Mouse (Mus musculus): Measurements from ENCODE around the gene Plcb3. TPM values are rescaled to one million over a fixed set of nuclear protein-coding genes. Genes with fewer than 3 reads are reported as not detected.

The Plcb3 gene
- polyA plus RNA-seq, 1 experiment, result 35.5 TPM

DNA sequence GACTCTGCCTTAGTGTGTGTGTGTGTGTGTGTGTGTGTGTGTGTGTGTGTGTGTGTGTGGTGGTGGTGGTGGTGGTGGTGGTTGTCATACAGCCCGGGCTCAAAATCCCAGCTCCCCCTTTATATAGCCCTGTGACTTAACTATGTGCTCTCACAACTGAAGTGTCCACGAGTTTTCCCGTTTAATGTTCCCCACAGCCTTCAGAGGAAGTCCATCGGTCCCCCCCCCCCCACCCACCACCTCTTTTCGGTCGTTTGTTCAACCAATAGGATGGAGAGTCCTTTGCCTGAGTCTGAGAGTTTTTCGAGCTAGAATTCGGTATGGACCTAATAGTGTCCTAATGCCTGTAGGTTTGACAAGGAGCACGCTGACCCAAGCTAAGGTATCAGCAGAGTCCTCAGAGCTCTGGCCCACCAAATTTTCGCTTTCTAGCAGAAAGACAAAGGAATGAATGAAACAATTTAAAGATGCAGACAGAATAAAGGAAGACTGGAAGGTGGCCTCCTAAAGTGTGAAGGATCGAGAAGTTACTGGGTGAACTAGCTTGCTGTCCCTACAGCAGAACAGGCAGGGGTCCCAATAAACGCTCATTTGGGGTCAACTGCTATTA is 2.6 kb downstream of the Plcb3 start:
- Histone ChIP-seq H3K36me3 (ENCODE audit: control insufficient read depth, insufficient read depth, low read length) (peaks cover 6% of the 10 kb centered on the region; the same call in 1 of the 2 replicates), H3K27me3 (ENCODE audit: control insufficient read depth, insufficient read depth, low read length) (no peaks in the 10 kb centered on the region), H3K27ac (ENCODE audit: control insufficient read depth, insufficient read depth, low read length) (no peak overlapping the region), H3K4me1 (replicated peaks; ENCODE audit: control insufficient read depth, insufficient read depth, low read length) (peaks cover 44% of the 10 kb centered on the region), H3K4me3 (ENCODE audit: control insufficient read depth, insufficient read depth, low read length) (no peak overlapping the region; the same call in 1 of the 2 replicates)
- TF ChIP-seq POLR2A (IDR thresholded peaks at IDR 0.05; ENCODE audit: control insufficient read depth, extremely low read depth, insufficient read depth, low read length, poor library complexity) (no peak), CTCF (IDR thresholded peaks at IDR 0.05; ENCODE audit: borderline replicate concordance, control insufficient read depth, extremely low read depth, insufficient read depth, low read length, poor library complexity) (no peak)
- no peak for DNase-seq
- 43% methylated on average over 12 of the region's 12 CpGs for WGBS

DNA sequence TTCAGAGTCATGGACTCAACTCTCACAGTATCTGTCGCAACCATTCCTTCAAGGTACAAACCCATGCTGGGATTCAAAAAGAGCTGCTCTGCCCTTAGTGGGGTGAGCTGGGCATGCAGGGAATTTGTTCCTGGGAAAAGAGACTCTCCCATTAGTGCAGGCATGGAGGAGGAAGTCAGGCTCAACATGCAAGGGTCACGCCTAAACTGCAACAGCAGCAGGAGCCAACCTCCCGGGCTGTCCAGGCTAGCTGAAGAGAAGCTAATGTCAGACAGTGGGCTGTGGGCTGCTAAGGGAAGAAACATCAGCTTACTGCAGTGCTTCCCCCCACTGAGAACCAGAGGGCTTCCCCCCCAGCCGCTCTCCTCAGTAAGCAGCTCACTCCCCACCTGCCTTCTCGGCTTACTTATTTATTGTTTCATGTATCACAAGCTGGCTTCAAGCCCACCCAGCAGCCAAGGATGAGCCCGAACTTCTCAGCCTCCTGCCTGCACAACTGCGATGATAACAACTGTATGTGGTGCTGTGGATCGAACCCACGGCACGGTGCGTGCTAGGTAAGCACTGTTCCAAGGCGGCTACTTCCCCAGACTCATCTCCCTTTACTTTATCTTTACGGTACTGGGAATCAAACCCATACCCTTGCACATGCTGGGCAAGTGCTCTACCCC is 3.9 kb downstream of the Plcb3 start:
- H3K4me3 ChIP-seq (ENCODE audit: control insufficient read depth, insufficient read depth, low read length), result no peak overlapping the region
- no peak overlapping the region for H3K27ac ChIP-seq (ENCODE audit: control insufficient read depth, insufficient read depth, low read length)
- 88% methylated on average over 13 of the region's 13 CpGs for WGBS
- no peaks in the 10 kb centered on the region for H3K27me3 ChIP-seq (ENCODE audit: control insufficient read depth, insufficient read depth, low read length)
- TF ChIP-seq CTCF (IDR thresholded peaks at IDR 0.05; ENCODE audit: borderline replicate concordance, control insufficient read depth, extremely low read depth, insufficient read depth, low read length, poor library complexity) (no peak), POLR2A (IDR thresholded peaks at IDR 0.05; ENCODE audit: control insufficient read depth, extremely low read depth, insufficient read depth, low read length, poor library complexity) (no peak)
- peaks cover 40% of the 10 kb centered on the region for H3K4me1 ChIP-seq (replicated peaks; ENCODE audit: control insufficient read depth, insufficient read depth, low read length)
- H3K36me3 ChIP-seq (ENCODE audit: control insufficient read depth, insufficient read depth, low read length), result peaks cover under 1% of the 10 kb centered on the region; the same call in 1 of the 2 replicates
- no peak for DNase-seq

- TF ChIP-seq CTCF (IDR thresholded peaks at IDR 0.05; ENCODE audit: borderline replicate concordance, control insufficient read depth, extremely low read depth, insufficient read depth, low read length, poor library complexity) (no peak), POLR2A (IDR thresholded peaks at IDR 0.05; ENCODE audit: control insufficient read depth, extremely low read depth, insufficient read depth, low read length, poor library complexity) (no peak)
- H3K4me1 ChIP-seq (replicated peaks; ENCODE audit: control insufficient read depth, insufficient read depth, low read length), result peaks cover 35% of the 10 kb centered on the region
- H3K27ac ChIP-seq (ENCODE audit: control insufficient read depth, insufficient read depth, low read length), result no peak overlapping the region
- H3K4me3 ChIP-seq (ENCODE audit: control insufficient read depth, insufficient read depth, low read length), result no peak overlapping the region
- 92% methylated on average over 6 of the region's 6 CpGs for WGBS
- H3K27me3 ChIP-seq (ENCODE audit: control insufficient read depth, insufficient read depth, low read length), result no peaks in the 10 kb centered on the region
- no peaks in the 10 kb centered on the region for H3K36me3 ChIP-seq (ENCODE audit: control insufficient read depth, insufficient read depth, low read length)
- DNase-seq, result no peak
Measured at GRCm38 (mm10) chr19:6971644-6972043, 4.6 kb downstream of the Plcb3 start.

- H3K36me3 ChIP-seq (ENCODE audit: control insufficient read depth, insufficient read depth, low read length), result no peaks in the 10 kb centered on the region
- no peak overlapping the region for H3K27ac ChIP-seq (ENCODE audit: control insufficient read depth, insufficient read depth, low read length)
- H3K4me3 ChIP-seq (ENCODE audit: control insufficient read depth, insufficient read depth, low read length), result no peak overlapping the region
- H3K4me1 ChIP-seq (replicated peaks; ENCODE audit: control insufficient read depth, insufficient read depth, low read length), result peaks cover 30% of the 10 kb centered on the region
- TF ChIP-seq POLR2A (IDR thresholded peaks at IDR 0.05; ENCODE audit: control insufficient read depth, extremely low read depth, insufficient read depth, low read length, poor library complexity) (no peak), CTCF (IDR thresholded peaks at IDR 0.05; ENCODE audit: borderline replicate concordance, control insufficient read depth, extremely low read depth, insufficient read depth, low read length, poor library complexity) (no peak)
- H3K27me3 ChIP-seq (ENCODE audit: control insufficient read depth, insufficient read depth, low read length), result no peaks in the 10 kb centered on the region
- WGBS, result 51% methylated on average over 11 of the region's 11 CpGs
- no peak for DNase-seq
Measured at GRCm38 (mm10) chr19:6970460-6971085, 5.7 kb downstream of the Plcb3 start.

- peaks cover 30% of the 10 kb centered on the region for H3K4me1 ChIP-seq (replicated peaks; ENCODE audit: control insufficient read depth, insufficient read depth, low read length)
Measured at GRCm38 (mm10) chr19:6969665-6970381, 6.4 kb downstream of the Plcb3 start.

DNA sequence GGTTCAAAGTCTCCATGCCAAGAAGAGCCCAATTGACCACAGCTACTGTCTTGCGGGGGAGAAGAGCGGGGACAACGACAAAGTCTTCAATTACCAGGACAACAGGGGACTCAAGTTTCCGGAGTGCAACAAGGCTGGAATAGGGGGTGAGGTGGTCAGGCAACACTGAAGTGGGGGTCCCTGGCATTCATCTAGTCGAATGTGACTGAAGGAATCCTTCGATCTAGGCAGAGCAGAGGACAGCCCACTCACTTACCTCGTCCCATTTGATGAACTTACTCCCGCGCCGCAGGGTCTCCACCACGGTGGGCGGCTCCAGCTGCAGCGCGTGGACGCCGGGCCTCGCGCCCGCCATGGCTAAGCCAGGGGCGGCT is 7.0 kb downstream of the Plcb3 start:
- H3K27me3 ChIP-seq (ENCODE audit: control insufficient read depth, insufficient read depth, low read length), result no peaks in the 10 kb centered on the region
- peaks cover 30% of the 10 kb centered on the region for H3K4me1 ChIP-seq (replicated peaks; ENCODE audit: control insufficient read depth, insufficient read depth, low read length)
- TF ChIP-seq POLR2A (IDR thresholded peaks at IDR 0.05; ENCODE audit: control insufficient read depth, extremely low read depth, insufficient read depth, low read length, poor library complexity), result no peak
- no peak for TF ChIP-seq CTCF (IDR thresholded peaks at IDR 0.05; ENCODE audit: borderline replicate concordance, control insufficient read depth, extremely low read depth, insufficient read depth, low read length, poor library complexity)
- 3% methylated on average over 20 of the region's 20 CpGs for WGBS
- no peak overlapping the region for H3K27ac ChIP-seq (ENCODE audit: control insufficient read depth, insufficient read depth, low read length)
- H3K36me3 ChIP-seq (ENCODE audit: control insufficient read depth, insufficient read depth, low read length), result no peaks in the 10 kb centered on the region
- DNase-seq, result no peak
- peak overlapping the region; percentile 51 for H3K4me3 ChIP-seq (ENCODE audit: control insufficient read depth, insufficient read depth, low read length)

More at GRCm38 (mm10) chr19:6969665-6970381, 6.4 kb downstream of the Plcb3 start:
- Histone ChIP-seq H3K27me3 (ENCODE audit: control insufficient read depth, insufficient read depth, low read length) (no peaks in the 10 kb centered on the region), H3K27ac (ENCODE audit: control insufficient read depth, insufficient read depth, low read length) (no peak overlapping the region), H3K36me3 (ENCODE audit: control insufficient read depth, insufficient read depth, low read length) (no peaks in the 10 kb centered on the region), H3K4me3 (ENCODE audit: control insufficient read depth, insufficient read depth, low read length) (peak overlapping the region; percentile 51)
- no peak for TF ChIP-seq POLR2A (IDR thresholded peaks at IDR 0.05; ENCODE audit: control insufficient read depth, extremely low read depth, insufficient read depth, low read length, poor library complexity)
- TF ChIP-seq CTCF (IDR thresholded peaks at IDR 0.05; ENCODE audit: borderline replicate concordance, control insufficient read depth, extremely low read depth, insufficient read depth, low read length, poor library complexity), result peak; percentile 94
- peak; percentile 67 for DNase-seq
- 2% methylated on average over 55 of the region's 55 CpGs for WGBS

Data from thymus, adult 2 months (tissue).